Mouse (Mus musculus): ENCODE measurements around the gene Vwa3b. TPM values are rescaled to one million over a fixed set of nuclear protein-coding genes. Genes with fewer than 3 reads are reported as not detected.

Vwa3b gene
- 0.90 and 1.1 TPM in 2 replicates for polyA plus RNA-seq (2014; fragmentation: Nextera tagmentation; extraction: Ambion mirVana)

- no peak within 1 kb of the TSS for H3K4me2 ChIP-seq (ENCODE audit: low read length)
- DNase-seq (ENCODE audit: low spot score), result no peak
- no peaks in the 10 kb centered on the region for H3K27me3 ChIP-seq (replicated peaks; ENCODE audit: control insufficient read depth, insufficient read depth, low read length)
- no peak within 1 kb of the TSS for H3K9ac ChIP-seq (ENCODE audit: low read length)
- H3K4me1 ChIP-seq (ENCODE audit: control insufficient read depth, insufficient read depth, low read length), result no peaks in the 10 kb centered on the region
- no peaks in the 10 kb centered on the region for H3K36me3 ChIP-seq (ENCODE audit: control insufficient read depth, insufficient read depth, low read length)
- no peak within 1 kb of the TSS for H3K27ac ChIP-seq (ENCODE audit: low read depth, low read length)
- 77% methylated on average over 5 of the region's 5 CpGs for WGBS
- H3K4me3 ChIP-seq (ENCODE audit: low read depth, low read length), result no peak within 1 kb of the TSS
- ATAC-seq, result no peak
- H3K9me3 ChIP-seq (replicated peaks; ENCODE audit: control insufficient read depth, low read length), result no peaks in the 10 kb centered on the region
These were observed at the start of gene Vwa3b for GRCm38 (mm10) chr1:37025962-37026686. Gene Vwa3b, plus strand, starts transcription at chr1:37026596.

- 0 out of 2 replicates have a peak, but pooled peaks cover 2% of the 10 kb centered on the region for H3K9me3 ChIP-seq (replicated peaks; ENCODE audit: control insufficient read depth, low read length)
These were observed 49.6 kb upstream of the Vwa3b start for GRCm38 (mm10) chr1:36976770-36977169.

DNA sequence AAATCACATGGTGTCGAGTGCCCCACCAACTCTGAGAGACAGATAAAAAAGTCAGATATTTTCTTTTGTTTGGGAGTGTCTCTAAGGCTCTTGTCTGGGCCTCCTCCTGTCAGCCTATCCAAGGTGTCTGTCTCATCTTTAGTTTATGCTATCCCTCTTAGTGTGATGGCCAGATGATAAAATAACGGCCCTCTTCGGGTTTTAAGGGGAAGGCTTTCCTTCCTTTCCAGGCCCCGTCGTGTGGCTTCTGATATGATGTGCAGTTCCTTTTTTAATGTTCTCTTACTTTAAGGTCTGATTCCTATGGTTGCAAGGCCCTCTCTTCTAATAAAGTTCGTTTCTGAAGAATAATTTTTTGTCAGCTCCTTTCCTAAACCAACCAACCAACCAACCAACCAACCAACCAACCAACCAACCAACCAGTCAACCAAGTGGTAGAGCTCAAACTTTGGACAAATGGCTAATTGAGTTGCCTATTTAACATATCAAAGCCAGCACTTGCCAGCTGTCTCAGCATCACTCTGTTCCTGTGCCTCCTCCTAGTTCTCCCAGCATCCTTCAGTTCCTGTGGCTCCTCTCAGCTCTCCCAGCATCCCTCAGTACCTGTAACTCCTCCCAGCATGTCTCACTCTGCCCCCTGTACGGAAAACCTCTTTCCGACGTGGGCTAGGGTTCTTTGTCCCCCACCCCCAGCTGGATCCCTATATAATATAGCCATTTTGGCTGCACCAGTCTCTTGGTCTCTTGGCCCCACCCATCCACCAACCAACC lies 44.0 kb upstream of the Vwa3b start:
- no peak overlapping the region for H3K4me3 ChIP-seq (ENCODE audit: low read depth, low read length)
- H3K9ac ChIP-seq (ENCODE audit: low read length), result no peak overlapping the region
- H3K36me3 ChIP-seq (ENCODE audit: control insufficient read depth, insufficient read depth, low read length), result no peaks in the 10 kb centered on the region
- H3K27ac ChIP-seq (ENCODE audit: low read depth, low read length), result no peak overlapping the region
- 0 out of 2 replicates have a peak, but pooled peaks cover 2% of the 10 kb centered on the region for H3K4me1 ChIP-seq (ENCODE audit: control insufficient read depth, insufficient read depth, low read length)
- ATAC-seq (no peak), DNase-seq (ENCODE audit: low spot score) (no peak)
- no peaks in the 10 kb centered on the region for H3K9me3 ChIP-seq (replicated peaks; ENCODE audit: control insufficient read depth, low read length)
- H3K27me3 ChIP-seq (replicated peaks; ENCODE audit: control insufficient read depth, insufficient read depth, low read length), result no peaks in the 10 kb centered on the region
- WGBS, result 88% methylated on average over 9 of the region's 9 CpGs
- H3K4me2 ChIP-seq (ENCODE audit: low read length), result no peak overlapping the region

More at GRCm38 (mm10) chr1:36976770-36977169, 49.6 kb upstream of the Vwa3b start:
- Histone ChIP-seq H3K36me3 (ENCODE audit: control insufficient read depth, insufficient read depth, low read length) (no peaks in the 10 kb centered on the region), H3K27me3 (replicated peaks; ENCODE audit: control insufficient read depth, insufficient read depth, low read length) (no peaks in the 10 kb centered on the region), H3K9ac (ENCODE audit: low read length) (no peak overlapping the region), H3K4me2 (ENCODE audit: low read length) (no peak overlapping the region), H3K27ac (ENCODE audit: low read depth, low read length) (no peak overlapping the region), H3K4me3 (ENCODE audit: low read depth, low read length) (no peak overlapping the region), H3K4me1 (ENCODE audit: control insufficient read depth, insufficient read depth, low read length) (no peaks in the 10 kb centered on the region)
- 93% methylated on average over 4 of the region's 4 CpGs for WGBS
- no peak for ATAC-seq
- DNase-seq (ENCODE audit: low spot score), result no peak

- no peaks in the 10 kb centered on the region for H3K9me3 ChIP-seq (replicated peaks; ENCODE audit: control insufficient read depth, low read length)
- no peak overlapping the region for H3K4me2 ChIP-seq (ENCODE audit: low read length)
- H3K9ac ChIP-seq (ENCODE audit: low read length), result no peak overlapping the region
- H3K4me3 ChIP-seq (ENCODE audit: low read depth, low read length), result no peak overlapping the region
- WGBS, result 30% methylated on average over 4 of the region's 4 CpGs
- H3K4me1 ChIP-seq (ENCODE audit: control insufficient read depth, insufficient read depth, low read length), result 0 out of 2 replicates have a peak, but pooled peaks cover 2% of the 10 kb centered on the region
- H3K27me3 ChIP-seq (replicated peaks; ENCODE audit: control insufficient read depth, insufficient read depth, low read length), result no peaks in the 10 kb centered on the region
- no peak for DNase-seq (ENCODE audit: low spot score)
- no peak overlapping the region for H3K27ac ChIP-seq (ENCODE audit: low read depth, low read length)
- no peak for ATAC-seq
- H3K36me3 ChIP-seq (ENCODE audit: control insufficient read depth, insufficient read depth, low read length), result no peaks in the 10 kb centered on the region
These were observed 42.6 kb upstream of the Vwa3b start for GRCm38 (mm10) chr1:36983754-36984153.

- H3K4me1 ChIP-seq (ENCODE audit: control insufficient read depth, insufficient read depth, low read length), result 0 out of 2 replicates have a peak, but pooled peaks cover 2% of the 10 kb centered on the region
- DNase-seq (ENCODE audit: low spot score) (peak; percentile 40), ATAC-seq (no peak)
- no peak overlapping the region for H3K9ac ChIP-seq (ENCODE audit: low read length)
- H3K36me3 ChIP-seq (ENCODE audit: control insufficient read depth, insufficient read depth, low read length), result no peaks in the 10 kb centered on the region
- H3K27me3 ChIP-seq (replicated peaks; ENCODE audit: control insufficient read depth, insufficient read depth, low read length), result no peaks in the 10 kb centered on the region
- H3K27ac ChIP-seq (ENCODE audit: low read depth, low read length), result no peak overlapping the region
- WGBS, result 7% methylated on average over 6 of the region's 6 CpGs
- H3K9me3 ChIP-seq (replicated peaks; ENCODE audit: control insufficient read depth, low read length), result no peaks in the 10 kb centered on the region
- no peak overlapping the region for H3K4me3 ChIP-seq (ENCODE audit: low read depth, low read length)
- H3K4me2 ChIP-seq (ENCODE audit: low read length), result no peak overlapping the region
These were observed 42.0 kb upstream of the Vwa3b start for GRCm38 (mm10) chr1:36984406-36984805.

GRCm38 (mm10) chr1:36985896-36986295 lies 40.5 kb upstream of the Vwa3b start:
- 0 out of 2 replicates have a peak, but pooled peaks cover 2% of the 10 kb centered on the region for H3K4me1 ChIP-seq (ENCODE audit: control insufficient read depth, insufficient read depth, low read length)
- H3K4me2 ChIP-seq (ENCODE audit: low read length), result no peak overlapping the region
- no peaks in the 10 kb centered on the region for H3K27me3 ChIP-seq (replicated peaks; ENCODE audit: control insufficient read depth, insufficient read depth, low read length)
- ATAC-seq (no peak), DNase-seq (ENCODE audit: low spot score) (no peak)
- H3K27ac ChIP-seq (ENCODE audit: low read depth, low read length), result no peak overlapping the region
- H3K4me3 ChIP-seq (ENCODE audit: low read depth, low read length), result no peak overlapping the region
- no peak overlapping the region for H3K9ac ChIP-seq (ENCODE audit: low read length)
- no peaks in the 10 kb centered on the region for H3K9me3 ChIP-seq (replicated peaks; ENCODE audit: control insufficient read depth, low read length)
- H3K36me3 ChIP-seq (ENCODE audit: control insufficient read depth, insufficient read depth, low read length), result no peaks in the 10 kb centered on the region
- WGBS, result 12% methylated on average over 6 of the region's 6 CpGs

DNA sequence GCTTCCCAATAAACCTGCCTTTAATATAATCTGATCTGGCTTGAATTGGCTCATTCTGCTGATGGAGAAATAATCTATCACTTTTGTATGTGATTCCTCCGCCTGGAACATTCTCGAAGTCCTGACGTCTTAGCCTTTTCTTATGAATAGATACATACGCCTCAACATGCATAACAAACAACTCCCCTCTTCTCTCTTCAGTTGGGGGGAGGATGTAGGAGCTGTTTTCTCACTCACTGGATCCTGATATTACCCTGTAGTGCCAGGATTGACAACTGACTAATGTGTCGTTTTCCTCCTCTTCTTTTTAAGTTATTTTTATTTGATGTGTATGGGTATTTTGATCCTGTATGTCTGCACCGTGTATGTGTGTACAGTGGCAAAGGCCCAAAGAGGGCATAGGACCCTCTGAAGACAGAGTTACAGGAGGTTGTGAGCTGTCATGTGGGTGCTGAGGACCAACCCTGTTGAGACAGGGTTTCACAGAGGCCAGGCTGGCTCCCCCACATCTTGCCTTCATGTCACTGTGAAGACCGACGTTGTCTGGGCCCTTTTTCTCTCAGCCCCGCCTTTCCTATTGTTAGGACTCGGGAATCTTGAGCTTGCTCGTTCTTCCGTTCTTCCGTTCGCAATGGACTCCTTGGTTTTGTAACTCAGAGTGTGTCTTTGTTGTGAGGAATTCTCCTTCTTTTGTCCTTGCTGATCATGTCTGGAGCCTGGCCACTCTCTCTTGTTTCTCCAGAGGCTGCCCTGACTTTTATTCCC lies 39.8 kb upstream of the Vwa3b start:
- no peak overlapping the region for H3K9ac ChIP-seq (ENCODE audit: low read length)
- DNase-seq (ENCODE audit: low spot score) (no peak), ATAC-seq (no peak)
- 32% methylated on average over 14 of the region's 14 CpGs for WGBS
- no peaks in the 10 kb centered on the region for H3K36me3 ChIP-seq (ENCODE audit: control insufficient read depth, insufficient read depth, low read length)
- no peak overlapping the region for H3K4me3 ChIP-seq (ENCODE audit: low read depth, low read length)
- no peak overlapping the region for H3K27ac ChIP-seq (ENCODE audit: low read depth, low read length)
- no peak overlapping the region for H3K4me2 ChIP-seq (ENCODE audit: low read length)
- H3K9me3 ChIP-seq (replicated peaks; ENCODE audit: control insufficient read depth, low read length), result no peaks in the 10 kb centered on the region
- H3K27me3 ChIP-seq (replicated peaks; ENCODE audit: control insufficient read depth, insufficient read depth, low read length), result no peaks in the 10 kb centered on the region
- 0 out of 2 replicates have a peak, but pooled peaks cover 2% of the 10 kb centered on the region for H3K4me1 ChIP-seq (ENCODE audit: control insufficient read depth, insufficient read depth, low read length)

DNA sequence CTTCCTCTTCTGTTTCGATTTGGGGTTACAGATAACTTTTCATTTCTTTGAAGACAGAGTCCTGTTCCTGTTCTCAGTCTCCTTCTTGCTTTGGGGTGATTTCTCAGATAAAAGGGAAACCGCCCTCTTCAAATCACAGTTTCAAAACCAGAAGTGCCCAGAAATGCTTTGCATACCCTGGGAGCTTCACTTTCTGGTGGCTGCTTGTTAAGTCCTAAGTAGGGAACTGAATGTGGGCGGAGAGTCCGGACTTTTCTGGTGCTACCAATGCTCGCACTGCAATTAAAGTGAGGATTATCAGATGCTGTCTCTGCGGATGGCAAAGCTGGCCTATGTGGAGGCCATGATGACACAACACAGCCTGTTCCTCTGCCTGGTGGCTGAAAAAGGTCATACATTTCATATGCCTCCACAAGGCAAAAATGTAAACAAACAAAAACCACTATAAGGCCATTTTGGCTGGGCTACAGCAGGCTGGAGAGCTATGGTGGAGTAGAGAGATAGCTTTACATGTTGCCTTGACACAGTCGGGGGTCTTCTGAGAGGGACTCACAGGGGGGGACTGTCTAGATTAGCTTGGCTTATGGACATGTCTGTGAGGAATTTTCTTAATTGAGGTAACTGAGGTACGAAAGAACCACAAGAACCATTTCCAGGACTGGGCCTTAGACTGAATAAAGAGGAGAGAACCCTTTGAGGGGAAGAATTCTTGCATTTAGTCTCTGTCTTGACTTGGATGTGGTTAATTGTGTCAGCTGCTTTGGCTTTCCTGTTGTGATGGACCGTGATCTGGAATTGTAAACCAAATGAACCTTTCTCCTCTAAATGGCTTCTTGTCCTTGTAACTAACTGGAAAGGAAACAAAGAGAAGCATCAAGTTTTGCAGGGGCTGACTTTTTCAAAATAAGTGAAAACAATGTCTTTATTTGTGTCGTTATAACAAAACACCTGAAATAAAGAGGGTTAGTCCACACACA lies 38.9 kb upstream of the Vwa3b start:
- 72% methylated on average over 10 of the region's 10 CpGs for WGBS
- DNase-seq (ENCODE audit: low spot score) (no peak), ATAC-seq (no peak)
- Histone ChIP-seq H3K4me1 (ENCODE audit: control insufficient read depth, insufficient read depth, low read length) (0 out of 2 replicates have a peak, but pooled peaks cover 2% of the 10 kb centered on the region), H3K9ac (ENCODE audit: low read length) (no peak overlapping the region), H3K4me2 (ENCODE audit: low read length) (no peak overlapping the region), H3K27ac (ENCODE audit: low read depth, low read length) (no peak overlapping the region), H3K4me3 (ENCODE audit: low read depth, low read length) (no peak overlapping the region), H3K36me3 (ENCODE audit: control insufficient read depth, insufficient read depth, low read length) (no peaks in the 10 kb centered on the region), H3K27me3 (replicated peaks; ENCODE audit: control insufficient read depth, insufficient read depth, low read length) (no peaks in the 10 kb centered on the region), H3K9me3 (replicated peaks; ENCODE audit: control insufficient read depth, low read length) (no peaks in the 10 kb centered on the region)
